Mouse (Mus musculus) Patski (cell line): ENCODE data around the gene Rpp30. TPM values are rescaled to one million over a fixed set of nuclear protein-coding genes. Genes with fewer than 3 reads are reported as not detected.
A peak's percentile ranks its signal among the peaks of the same experiment; 100 is the strongest.

Experiments
- ATAC-seq: fragments of 100-300 bp; one replicate; pipeline ENCODE4 v1.8.0; 2021
- CTCF ChIA-PET: fragments of 350-600 bp; sonication (Branson Sonifier 250); formaldehyde crosslinking; loops from one replicate; lab custom pipeline; 2022; ENCODE audit warnings: inconsistent platforms; lab: Charles Lee
- POLR2A ChIA-PET: fragments of 350-600 bp; sonication (Branson Sonifier 250); formaldehyde crosslinking; loops from one replicate; lab custom pipeline; 2022; ENCODE audit warnings: antibody characterized with exemption, inconsistent platforms; lab: Charles Lee
- DNase-seq: peaks from one replicate; pipeline ENCODE4 v3.0.0-alpha.2; 2011; ENCODE audit warnings: low read depth, low spot score
- H3K27me3 ChIP-seq: fragments of 371-371 bp; one replicate; pipeline ENCODE4 v1.5.1; 2021
- CTCF ChIP-seq: fragments of 100-300 bp; IDR thresholded peaks from one replicate; pipeline ENCODE4 v1.5.1; 2021
- in situ Hi-C: fragments of 300-500 bp; cut with MboI; formaldehyde crosslinking; loops from 3 replicates; pipeline ENCODE4 v1.11.1; 2018; ENCODE audit warnings: low pct_unique_long_range_greater_than_20kb, mixed read lengths
- polyA plus RNA-seq: library from polyadenylated mRNA; unstranded; gene quantifications from one replicate; pipeline ENCODE4 v1.2.3, GENCODE M21; 2021

The Rpp30 gene
- polyA plus RNA-seq, 1 experiment from 2014 or later, result 25.4 TPM

DNA sequence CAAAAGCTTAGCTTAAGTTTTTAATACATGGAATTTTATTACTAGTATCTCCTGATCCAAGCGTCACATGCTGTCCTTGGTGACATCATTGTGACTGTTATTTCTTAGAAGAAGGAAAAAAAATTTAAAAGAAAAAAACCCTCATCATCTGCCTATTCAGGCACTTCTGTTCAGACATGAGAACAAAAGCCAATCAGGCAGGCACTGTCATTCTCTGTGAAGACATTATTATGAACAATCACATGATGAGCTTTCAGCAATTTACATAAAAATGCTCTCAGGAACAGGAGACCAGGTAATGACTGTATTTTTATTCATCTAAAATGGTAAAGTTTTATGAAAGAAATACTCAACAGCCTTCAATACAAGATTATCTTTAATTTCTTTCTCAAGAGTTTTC lies 14.7 kb downstream of the Rpp30 start:
- in situ Hi-C loops, result loop anchor here (25.0 kb wide), 1 partner anchor 1436 kb away; no protein-coding TSS in a partner anchor
- no peak for DNase-seq

DNA sequence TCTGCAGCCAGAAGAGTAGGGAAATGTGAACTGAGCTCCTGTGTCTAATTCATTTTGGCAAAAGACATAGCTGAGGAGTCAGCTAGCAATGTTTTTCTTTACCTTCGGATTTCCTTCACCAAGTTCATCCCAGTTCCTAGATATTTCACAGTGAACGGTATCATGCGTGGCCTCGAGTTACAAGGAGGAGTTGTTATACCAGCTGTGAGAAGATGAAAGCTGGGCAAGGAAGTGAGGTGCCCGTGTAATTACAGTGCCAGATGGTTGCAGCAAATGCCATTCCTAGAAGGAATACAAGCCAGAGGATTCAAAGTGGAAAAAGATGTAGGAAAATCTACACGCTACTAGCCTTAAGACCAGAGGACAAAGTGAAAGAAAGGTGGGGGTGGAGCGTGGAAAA lies 15.4 kb downstream of the Rpp30 start:
- in situ Hi-C loops, result loop anchor here (25.0 kb wide), 1 partner anchor 1437 kb away; no protein-coding TSS in a partner anchor
- CTCF ChIA-PET, result interaction anchor here (1.2 kb wide), 2 partner anchors 16 to 69 kb away, joined by 3 read pairs; no protein-coding TSS in a partner anchor
- no peaks in the 10 kb centered on the region for H3K27me3 ChIP-seq
- no peak for TF ChIP-seq CTCF
- ATAC-seq (no peak), DNase-seq (no peak)
- POLR2A ChIA-PET, result no interaction called here

More for the DNA sequence above, 14.7 kb downstream of the Rpp30 start:
- no peak for TF ChIP-seq CTCF
- CTCF ChIA-PET, result interaction anchor here (1.2 kb wide), 2 partner anchors 16 to 69 kb away, joined by 3 read pairs; no protein-coding TSS in a partner anchor
- no peak for ATAC-seq
- no peaks in the 10 kb centered on the region for H3K27me3 ChIP-seq
- POLR2A ChIA-PET, result no interaction called here

- ATAC-seq (no peak), DNase-seq (no peak)
- TF ChIP-seq CTCF, result no peak
- in situ Hi-C loops, result no loop called here
- CTCF ChIA-PET, result interaction anchor here (1.9 kb wide), 1 partner anchor 13 kb away, joined by 7 read pairs; no protein-coding TSS in a partner anchor
- POLR2A ChIA-PET, result no interaction called here
- H3K27me3 ChIP-seq, result no peaks in the 10 kb centered on the region
Measured at GRCm38 (mm10) chr19:36103909-36104308, 20.4 kb downstream of the Rpp30 start.

DNA sequence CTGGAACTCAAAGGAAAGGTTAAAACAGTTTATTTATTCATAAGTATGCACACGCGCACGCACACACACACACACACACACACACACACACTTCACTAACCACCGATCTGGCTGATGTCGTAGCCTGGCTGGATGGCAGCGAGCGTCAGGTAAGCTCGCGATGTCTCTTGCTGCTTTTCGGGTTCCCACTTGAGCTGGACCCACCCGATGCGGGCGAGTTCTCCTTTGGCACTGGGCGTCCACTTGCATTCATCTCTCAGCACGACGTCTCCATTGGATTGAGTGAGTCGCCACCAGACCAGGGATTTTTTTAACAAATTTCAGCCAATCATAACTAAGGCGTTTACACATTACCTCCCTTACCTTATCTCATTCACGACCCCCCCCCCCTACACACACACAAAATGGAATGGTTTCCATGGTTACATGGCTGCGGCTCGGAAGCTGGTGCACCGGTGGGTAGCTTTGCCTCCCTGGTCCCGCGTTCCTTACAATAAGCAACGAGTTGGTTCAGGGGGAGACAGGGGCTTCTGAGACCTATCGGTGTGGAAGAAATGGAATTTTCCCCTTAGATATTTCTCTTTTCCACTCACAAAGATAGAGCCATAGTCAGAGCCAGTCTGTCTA lies 25.9 kb downstream of the Rpp30 start:
- in situ Hi-C loops, result loop anchor here (5.0 kb wide), 1 partner anchor 333 kb away; no protein-coding TSS in a partner anchor
- CTCF ChIA-PET, result interaction anchor here (1.3 to 1.6 kb wide), 2 partner anchors 15 to 75 kb away, joined by 4 read pairs; no protein-coding TSS in a partner anchor
- ATAC-seq (no peak), DNase-seq (no peak)
- TF ChIP-seq CTCF, result no peak
- POLR2A ChIA-PET, result no interaction called here
- H3K27me3 ChIP-seq, result no peaks in the 10 kb centered on the region

DNA sequence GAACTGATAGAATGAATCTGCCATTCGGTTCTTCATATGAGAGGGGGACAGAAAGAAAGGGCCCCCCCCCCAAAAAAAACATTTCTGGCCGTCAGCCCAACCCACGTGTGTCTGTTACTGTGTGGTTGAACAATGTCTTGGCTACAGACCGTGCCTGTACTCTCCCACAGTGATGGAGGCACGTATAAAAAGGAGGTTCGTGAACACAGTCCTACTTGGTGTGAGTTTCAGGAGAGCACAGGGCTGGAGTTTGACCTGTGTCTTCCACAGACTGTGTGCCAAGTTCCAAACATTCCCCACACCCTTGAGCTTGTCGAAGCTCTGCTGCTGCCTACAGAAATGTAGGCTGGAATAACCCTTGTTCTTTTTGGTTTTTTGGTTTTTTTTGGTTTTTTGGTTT lies 26.9 kb downstream of the Rpp30 start:
- no peak for DNase-seq
- in situ Hi-C loops, result loop anchor here (5.0 to 10.0 kb wide), 2 partner anchors 37 to 814 kb away; partner anchors contain the start of gene Btaf1
- peak; percentile 33 for ATAC-seq
- no peak for TF ChIP-seq CTCF
- ChIA-PET POLR2A (interaction anchor here (0.6 kb wide), 1 partner anchor 363 kb away, joined by 3 read pairs; no protein-coding TSS in a partner anchor), CTCF (interaction anchor here (0.7 to 1.6 kb wide), 6 partner anchors 10 to 331 kb away, joined by 3 to 7 read pairs (median 4); no protein-coding TSS in a partner anchor)
- no peaks in the 10 kb centered on the region for H3K27me3 ChIP-seq

DNA sequence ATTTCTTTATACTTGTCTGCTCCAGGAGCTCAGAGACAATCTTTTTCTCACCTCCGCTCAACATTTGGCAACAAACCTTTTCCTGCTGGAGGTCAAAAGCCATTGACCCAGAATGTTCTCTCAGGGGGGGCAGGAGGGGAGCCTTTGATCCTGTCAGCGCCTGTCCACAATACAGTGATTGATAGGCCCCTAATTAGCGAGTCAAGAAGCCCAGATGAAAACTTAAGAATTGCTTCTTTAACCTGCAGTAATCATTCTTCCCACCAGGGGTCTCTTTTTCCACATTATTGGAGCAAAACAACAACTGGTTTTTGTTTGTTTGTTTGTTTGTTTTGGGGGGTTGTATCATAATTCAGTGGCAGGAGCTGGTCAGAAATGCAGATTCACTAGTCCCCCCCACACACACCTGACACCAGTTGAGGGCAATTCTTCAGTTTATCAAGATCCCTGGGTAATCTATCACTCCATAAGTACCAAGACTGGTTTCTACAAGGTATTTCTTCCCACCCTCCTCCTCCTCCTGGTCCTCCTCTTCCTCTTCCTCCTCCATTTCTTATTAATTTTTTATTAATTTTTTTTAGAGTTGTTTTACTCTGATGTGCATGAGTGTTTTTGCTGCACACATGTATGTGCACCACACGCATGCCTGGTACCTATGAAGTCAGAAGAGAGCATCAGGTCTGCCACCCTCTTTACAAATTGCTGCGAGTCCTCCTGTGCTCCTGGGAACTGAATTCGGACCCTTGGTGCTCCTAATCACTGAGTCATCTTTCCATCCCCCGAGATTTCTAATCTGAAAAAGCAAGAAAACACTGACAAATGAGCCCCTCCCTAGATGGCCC lies 27.8 kb downstream of the Rpp30 start:
- TF ChIP-seq CTCF, result peak; percentile 71
- in situ Hi-C loops, result loop anchor here (5.0 to 10.0 kb wide), 2 partner anchors 36 to 814 kb away; partner anchors contain the start of gene Btaf1
- DNase-seq, result no peak
- H3K27me3 ChIP-seq, result no peaks in the 10 kb centered on the region
- CTCF ChIA-PET, result interaction anchor here (0.6 to 1.6 kb wide), 8 partner anchors 11 to 333 kb away, joined by 3 to 7 read pairs (median 3); no protein-coding TSS in a partner anchor
- POLR2A ChIA-PET, result interaction anchor here (0.6 kb wide), 1 partner anchor 362 kb away, joined by 3 read pairs; no protein-coding TSS in a partner anchor
- ATAC-seq, result peak; percentile 38

DNA sequence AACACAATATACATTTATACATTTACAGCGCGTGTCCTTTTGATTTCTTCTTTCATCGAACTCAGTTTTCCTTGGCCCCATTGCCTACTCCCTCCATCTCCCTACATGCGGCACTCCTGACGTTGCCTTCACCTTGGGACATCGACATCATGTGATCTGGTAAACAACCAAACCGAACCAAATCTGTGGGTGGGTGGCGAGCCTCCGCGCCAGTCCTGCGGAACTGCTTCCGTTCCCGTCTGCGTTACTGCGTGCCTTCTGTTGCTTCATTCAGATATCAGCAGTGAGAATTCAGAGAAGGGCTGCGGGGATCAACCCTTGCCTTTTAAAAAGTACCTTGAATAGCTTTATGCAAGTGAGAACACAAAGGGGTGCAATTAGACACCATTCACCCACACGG lies 28.5 kb downstream of the Rpp30 start:
- DNase-seq (no peak), ATAC-seq (no peak)
- CTCF ChIA-PET, result interaction anchor here (0.8 to 1.3 kb wide), 4 partner anchors 17 to 332 kb away, joined by 3 to 4 read pairs (median 3); no protein-coding TSS in a partner anchor
- POLR2A ChIA-PET, result interaction anchor here (1.0 kb wide), 1 partner anchor 36 kb away, joined by 5 read pairs; no protein-coding TSS in a partner anchor
- in situ Hi-C loops, result loop anchor here (5.0 to 10.0 kb wide), 2 partner anchors 35 to 813 kb away; partner anchors contain the start of gene Btaf1
- no peak for TF ChIP-seq CTCF
- H3K27me3 ChIP-seq, result no peaks in the 10 kb centered on the region

DNA sequence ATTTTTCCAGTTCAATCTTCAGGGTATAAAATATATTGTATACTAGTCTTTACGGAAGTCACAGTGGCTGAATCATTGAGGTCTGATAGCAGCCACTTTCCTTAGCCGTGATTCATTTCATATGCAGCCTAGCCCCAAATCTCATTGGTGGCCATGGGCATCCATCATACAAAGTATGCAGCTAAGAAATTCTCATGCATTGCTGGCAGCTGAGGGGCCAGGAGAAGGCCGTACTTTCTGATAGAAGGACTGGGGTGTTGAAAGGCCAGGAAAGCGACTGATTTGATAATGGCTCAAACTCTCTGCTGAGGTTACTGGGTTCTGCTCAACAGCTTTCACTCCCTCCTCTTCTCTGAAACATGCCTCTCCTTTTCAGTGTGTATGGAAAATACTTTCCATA lies 32.7 kb downstream of the Rpp30 start:
- ATAC-seq (no peak), DNase-seq (no peak)
- H3K27me3 ChIP-seq, result no peaks in the 10 kb centered on the region
- ChIA-PET POLR2A (interaction anchor here (6.7 kb wide), 1 partner anchor 12 kb away, joined by 62 read pairs; no protein-coding TSS in a partner anchor), CTCF (interaction anchor here (1.3 to 5.2 kb wide), 3 partner anchors 12 to 33 kb away, joined by 3 to 28 read pairs (median 4); no protein-coding TSS in a partner anchor)
- TF ChIP-seq CTCF, result no peak
- in situ Hi-C loops, result loop anchor here (10.0 kb wide), 1 partner anchor 809 kb away; the partner anchor contains the start of gene Btaf1

- ChIA-PET CTCF (interaction anchor here (1.7 to 5.2 kb wide), 2 partner anchors 9 to 29 kb away, joined by 6 to 28 read pairs; no protein-coding TSS in a partner anchor), POLR2A (interaction anchor here (6.7 kb wide), 1 partner anchor 9 kb away, joined by 62 read pairs; no protein-coding TSS in a partner anchor)
- DNase-seq, result no peak
- no peak for TF ChIP-seq CTCF
- in situ Hi-C loops, result loop anchor here (10.0 kb wide), 1 partner anchor 806 kb away; the partner anchor contains the start of gene Btaf1
- ATAC-seq, result peak; percentile 6
- no peaks in the 10 kb centered on the region for H3K27me3 ChIP-seq
Measured at GRCm38 (mm10) chr19:36119219-36119618, 35.7 kb downstream of the Rpp30 start.
